Mouse (Mus musculus) spleen, embryonic (tissue): ENCODE data around the gene Ppp6r3.

Experiments
- CTCF ChIA-PET: fragments of 350-600 bp; sonication (Branson Sonifier 250); formaldehyde crosslinking; loops from one replicate; lab custom pipeline; 2022; lab: Charles Lee

Ppp6r3 gene

DNA sequence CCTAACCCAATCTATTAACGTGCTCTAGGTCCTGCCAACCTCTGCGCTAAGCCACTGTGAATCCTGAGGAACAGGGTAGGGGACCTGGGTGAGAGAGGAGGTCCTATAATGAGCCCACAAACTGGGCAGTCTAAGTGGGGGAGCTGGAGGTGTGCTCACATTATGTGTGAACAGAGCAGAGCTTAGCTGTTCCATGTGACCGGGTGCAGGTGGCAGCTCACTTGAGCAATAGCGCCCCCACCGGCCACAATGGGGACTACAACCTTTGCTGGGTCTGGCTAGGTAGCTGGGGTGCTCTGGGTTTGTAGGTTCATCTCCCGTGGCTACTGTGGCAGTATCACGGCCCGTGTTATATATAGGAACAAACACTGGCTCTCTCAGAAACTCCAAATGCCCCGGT lies 138.7 kb downstream of the Ppp6r3 start:
- CTCF ChIA-PET: no interaction called here

DNA sequence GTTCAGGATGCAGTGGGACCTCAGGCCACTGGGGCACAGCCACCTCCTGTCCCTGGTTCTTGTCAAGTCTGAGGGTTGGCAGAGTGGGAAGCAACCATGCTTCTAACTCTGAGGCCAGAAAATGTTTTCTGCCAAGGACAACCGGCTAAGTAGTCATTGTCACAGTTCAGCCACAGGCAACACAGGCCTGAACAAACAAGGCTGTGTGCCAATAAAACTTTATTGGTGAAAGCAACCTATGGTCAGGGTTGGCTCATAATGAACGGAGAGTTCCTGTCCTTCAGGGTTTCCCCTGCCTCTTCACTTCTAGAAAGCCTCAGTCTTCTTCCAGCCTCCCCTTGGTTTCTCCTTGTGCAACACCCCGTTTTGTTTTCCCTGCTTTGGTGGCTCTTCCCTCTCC lies 139.7 kb downstream of the Ppp6r3 start:
- CTCF ChIA-PET: no interaction called here

DNA sequence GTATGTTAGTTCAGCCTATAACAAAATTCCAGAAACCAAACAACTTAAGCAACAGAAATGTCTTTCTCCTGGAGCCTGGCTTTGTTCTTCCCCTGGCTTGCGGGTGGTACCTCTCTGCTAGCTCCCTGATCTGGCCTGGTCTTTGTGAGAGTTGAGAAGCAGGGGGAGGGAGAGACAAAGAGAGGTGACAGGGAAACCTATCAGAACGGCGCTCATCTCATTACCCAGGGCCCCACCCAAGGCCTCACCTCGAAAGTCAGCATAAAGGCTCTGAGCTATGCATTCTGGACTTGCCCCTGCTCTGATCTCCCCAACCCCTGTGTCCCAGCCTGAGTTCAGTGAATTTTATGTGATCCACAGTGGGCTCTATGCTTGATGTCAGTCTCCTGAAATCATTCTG lies 140.9 kb downstream of the Ppp6r3 start:
- CTCF ChIA-PET: no interaction called here

DNA sequence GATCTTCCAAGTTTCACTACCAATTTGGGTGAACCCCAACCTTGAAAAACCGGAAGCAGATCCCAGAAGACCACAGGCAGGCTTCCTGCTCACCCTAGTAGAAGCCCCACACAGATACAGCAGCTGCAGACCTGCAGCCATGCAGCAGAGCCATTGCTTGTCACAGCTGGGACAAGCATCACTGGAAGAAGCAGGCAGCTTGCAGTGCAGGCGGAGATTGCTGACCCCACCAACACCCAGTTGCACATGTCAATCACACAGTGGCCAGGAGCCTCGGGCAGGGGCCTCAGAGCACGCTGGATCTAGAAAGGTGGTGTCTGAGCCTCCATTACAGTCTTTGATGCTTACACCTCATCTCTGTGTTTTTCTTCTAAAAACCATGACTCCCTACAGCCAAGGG lies 141.4 kb downstream of the Ppp6r3 start:
- CTCF ChIA-PET: no interaction called here

DNA sequence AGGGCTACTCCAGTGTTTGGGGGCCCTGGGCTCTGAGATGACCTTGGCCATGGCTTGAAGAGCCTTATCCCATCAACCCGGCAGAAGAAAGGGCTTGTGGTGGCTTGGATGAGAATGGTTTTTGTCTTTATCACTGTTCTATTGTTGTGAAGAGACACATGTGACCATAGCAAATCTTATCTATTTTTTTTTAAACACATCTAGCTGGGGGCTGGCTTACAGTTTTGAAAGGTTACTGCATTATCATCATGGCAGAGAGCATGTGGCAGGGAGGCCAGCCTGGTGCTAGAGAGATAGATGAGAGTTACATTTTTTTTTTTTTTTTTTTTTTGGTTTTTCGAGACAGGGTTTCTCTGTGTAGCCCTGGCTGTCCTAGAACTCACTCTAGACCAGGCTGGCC lies 143.6 kb downstream of the Ppp6r3 start:
- CTCF ChIA-PET: no interaction called here

DNA sequence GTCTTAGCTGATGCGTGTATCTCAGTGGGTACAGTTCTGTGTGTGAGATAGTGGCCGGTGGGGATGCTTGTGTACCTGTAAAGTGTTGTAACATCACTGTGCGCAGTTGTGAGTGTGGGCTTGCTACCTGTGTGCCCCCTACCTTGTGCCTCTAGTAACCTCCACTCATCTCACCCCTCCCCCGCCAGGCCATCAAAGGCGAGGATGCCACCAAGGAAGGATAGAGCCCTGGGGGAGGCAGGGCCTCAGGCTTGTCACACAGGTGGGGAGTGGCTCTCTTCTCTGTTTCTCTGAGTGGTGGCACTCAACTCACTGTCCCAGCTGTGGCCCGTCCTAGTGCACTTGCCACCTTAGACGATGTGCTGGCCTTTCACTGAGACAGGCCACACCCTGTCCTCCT lies 144.5 kb downstream of the Ppp6r3 start:
- CTCF ChIA-PET: no interaction called here

DNA sequence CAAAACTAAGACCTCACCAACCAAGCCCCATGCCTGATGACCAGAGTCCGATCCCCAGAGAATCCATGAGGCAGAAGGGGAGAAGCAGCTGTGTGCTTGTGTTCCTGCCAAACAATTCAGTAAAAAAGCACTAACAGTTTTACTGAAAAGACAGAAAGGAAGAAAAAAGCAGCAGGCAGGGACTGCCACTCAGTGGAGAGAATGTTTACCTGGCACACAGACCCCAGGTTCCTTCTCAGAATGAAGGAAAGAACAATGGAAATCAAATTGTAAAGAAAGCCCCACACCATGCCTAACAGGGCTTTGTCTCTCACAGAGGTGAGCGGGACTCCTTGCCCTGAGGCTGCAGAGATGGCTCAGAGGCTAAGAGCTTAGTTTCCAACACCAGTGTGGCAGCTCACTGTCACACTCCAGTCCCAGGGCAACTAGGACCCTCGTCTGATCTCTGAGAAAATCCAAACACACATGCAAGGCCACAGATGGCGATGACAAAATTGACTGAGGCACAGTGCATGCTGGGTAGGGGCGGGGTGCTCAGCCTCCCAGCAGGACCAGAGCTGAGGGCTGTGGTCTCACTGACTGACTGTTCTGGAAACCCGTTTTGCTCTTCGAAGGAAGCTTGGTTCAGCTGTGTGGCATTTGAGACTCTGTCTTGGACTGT lies 146.3 kb downstream of the Ppp6r3 start:
- CTCF ChIA-PET: no interaction called here

DNA sequence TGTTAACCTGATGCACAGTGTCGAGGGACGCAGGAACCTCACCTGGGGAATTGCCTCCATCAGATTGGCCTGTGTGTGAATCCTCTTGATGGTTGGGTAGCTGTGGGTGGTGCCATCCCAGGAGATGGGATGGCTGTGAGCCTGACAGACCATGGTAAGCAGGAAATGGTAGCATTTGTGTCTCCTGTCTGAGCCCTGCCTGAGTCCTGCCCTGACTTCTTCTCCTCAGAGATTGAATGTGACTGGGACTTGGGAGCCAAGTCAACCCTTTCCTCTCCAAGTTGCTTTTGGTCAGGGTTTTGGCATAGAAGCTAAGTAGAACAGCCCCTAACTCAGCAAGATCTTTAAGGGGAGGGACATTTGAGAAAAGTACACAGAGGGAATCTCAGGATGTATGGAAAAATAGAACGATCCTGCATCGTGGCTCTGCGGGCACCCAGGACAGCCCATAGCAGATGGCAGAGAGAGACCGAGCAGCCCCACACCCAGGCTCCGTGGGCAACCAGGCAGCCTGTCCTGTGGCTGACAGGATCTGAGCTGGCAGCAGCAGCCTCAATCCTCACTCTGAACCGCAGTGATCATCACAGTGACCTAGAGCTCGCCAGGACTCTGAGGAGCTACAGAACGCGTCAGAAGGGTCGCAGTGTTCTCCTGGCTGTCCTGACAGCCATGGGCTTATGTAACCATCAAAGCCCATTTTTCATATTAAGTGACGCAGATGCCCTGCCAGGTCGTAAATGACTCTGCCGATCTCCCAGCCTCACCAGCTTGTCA lies 147.3 kb downstream of the Ppp6r3 start:
- CTCF ChIA-PET: no interaction called here

DNA sequence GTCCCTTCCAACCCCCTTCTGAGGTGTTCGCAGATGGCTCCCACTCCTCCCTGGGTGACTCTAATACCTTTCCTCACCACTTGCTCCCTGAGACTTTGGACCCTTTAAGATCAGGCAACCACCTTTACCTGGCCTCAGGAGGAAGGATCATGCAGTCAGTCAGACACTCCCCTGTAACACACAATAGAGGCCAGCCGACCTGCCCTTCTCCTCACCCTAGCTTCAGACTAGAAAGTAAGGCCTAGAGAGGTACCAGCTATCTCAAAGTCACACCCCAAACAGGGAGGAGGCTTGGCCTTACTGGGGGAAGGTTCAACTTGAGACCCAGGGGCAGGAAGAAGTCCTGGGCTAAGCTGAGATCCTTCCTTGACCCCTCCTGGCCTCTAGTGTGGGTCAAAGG lies 151.3 kb downstream of the Ppp6r3 start:
- CTCF ChIA-PET: no interaction called here

DNA sequence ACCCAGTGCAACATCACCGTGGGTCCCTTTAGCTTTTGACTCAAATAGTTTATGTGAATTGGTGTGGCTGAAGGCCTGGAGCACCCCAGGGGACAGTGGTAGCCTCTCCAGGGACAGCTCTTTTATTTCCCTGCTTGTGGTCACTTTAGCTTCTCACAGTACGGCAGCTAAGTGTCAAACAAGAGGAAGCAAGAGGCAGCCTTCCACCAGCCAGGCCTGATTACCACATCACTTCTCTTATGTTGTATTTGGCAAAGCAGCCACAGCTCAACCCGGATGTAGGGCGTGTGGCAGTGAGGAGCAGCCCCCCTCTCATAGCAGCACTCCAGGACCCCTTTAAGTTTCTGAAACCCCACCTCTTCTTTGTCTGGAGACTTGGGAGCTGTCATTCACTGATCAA lies 152.6 kb downstream of the Ppp6r3 start:
- CTCF ChIA-PET: no interaction called here

DNA sequence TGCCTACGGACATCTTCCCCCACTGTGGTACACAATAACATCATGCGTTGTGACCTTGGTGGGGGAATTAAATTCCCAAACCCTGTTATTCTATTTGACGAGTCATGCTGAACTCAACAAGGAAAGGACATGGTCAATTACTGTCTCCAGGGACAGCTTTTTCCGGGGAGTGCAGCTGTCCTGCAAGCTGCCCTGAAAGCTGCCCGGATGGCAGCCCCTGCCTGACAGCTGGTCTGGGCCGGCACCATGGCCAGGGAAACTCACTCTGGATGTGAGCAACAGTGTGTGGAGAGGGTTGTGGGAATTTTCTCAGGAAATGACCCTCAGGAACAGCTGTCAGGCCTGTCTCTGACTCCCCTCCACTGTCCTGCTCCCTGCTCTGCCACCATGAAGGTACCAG lies 153.1 kb downstream of the Ppp6r3 start:
- CTCF ChIA-PET: no interaction called here

DNA sequence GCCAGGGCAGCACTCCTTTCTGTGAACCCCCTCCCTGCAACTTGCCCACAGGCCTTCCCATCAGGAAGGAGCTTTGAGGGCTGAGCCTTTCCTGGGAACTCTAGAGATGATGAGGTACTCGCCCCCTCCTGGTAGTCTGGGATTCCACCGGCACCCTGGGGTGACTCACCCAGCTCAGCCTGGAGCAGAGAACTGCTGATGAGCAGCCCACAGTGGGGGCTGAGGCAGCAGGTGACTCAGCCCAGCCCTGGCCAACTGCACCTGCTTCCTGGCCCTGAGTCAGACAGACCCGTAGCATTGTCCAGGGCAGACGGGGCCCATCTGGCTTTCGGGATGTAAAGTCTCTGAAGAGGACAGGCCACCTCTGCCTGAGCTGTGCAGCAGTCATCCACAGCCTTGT lies 156.3 kb downstream of the Ppp6r3 start:
- CTCF ChIA-PET: no interaction called here

DNA sequence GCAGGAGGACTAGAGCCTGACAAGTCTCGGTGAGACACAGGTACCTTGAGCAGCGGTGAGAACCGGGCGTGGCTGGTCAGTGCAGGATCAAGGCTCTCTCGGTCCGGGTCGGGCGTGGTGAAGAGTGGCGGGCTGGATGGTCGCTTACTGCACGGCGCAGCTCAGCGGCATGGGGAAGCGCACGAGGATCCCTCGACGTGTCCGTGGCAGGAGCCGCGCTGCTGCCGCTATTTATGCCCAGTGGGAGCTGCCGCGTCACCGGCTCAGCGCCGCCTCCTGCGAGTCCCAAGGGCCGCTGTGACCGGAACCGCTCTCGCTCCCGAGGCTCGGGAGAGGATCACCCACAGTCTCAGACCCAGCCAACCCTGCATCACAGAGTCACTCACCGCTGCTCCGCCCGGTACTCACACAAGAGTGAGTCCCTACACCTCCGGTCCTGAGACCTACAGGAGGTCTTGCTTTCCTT lies 161.2 kb downstream of the Ppp6r3 start, which contains the start of gene Gal:
TSS of gene Gal (minus strand) at position 277 of the 466 bp plus-strand sequence.
- CTCF ChIA-PET: no interaction called here

DNA sequence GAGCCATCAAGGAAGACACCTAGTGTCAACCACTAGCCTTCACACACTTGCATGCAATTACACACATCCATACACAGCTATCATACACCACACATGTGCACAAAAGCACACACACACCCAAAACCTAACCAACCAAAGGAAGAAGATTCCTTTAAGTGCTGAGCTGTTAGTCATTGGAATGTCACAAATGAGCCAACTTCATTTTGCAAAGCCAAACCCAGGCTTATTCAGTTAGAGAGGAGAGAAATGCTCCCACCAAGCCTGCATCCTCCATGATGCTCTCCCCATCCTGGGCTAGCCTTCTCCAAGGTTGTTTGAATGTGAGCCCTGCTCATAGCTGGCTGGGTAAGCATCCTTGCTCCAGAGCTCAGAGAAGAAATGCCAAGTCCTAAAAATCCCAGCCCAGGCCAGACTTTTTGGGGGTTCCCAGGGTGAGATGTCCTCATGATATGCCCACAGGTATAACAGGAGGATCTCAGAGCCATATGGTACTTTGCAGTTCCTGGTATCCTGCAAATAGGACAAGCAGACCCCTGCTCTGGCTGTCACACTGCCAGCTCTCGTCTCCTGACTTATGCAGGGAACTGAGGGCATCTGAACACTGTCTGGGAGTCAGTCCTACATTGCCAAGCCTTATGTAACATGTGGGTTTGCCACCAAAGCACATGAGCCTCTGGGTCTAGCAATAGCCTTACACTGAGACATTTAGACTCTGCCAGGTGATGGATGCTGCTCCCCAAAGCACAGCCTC lies 169.8 kb downstream of the Ppp6r3 start:
- CTCF ChIA-PET: no interaction called here
